Mouse (Mus musculus) left cerebral cortex, postnatal 10 days (tissue): ENCODE results near the gene Bmp8a. TPM values are rescaled to one million over a fixed set of nuclear protein-coding genes. Genes with fewer than 3 reads are reported as not detected.
A peak's percentile ranks its signal among the peaks of the same experiment; 100 is the strongest.

Experiments
- DNase-seq, 2 experiments: peaks; one replicate each; pipeline ENCODE4 v3.0.0; 2021 to 2022; ENCODE audit warnings: low spot score in 2 of 2, mixed read lengths in 1 of 2; ENCODE audit errors: extremely low spot score in 1 of 2
- intact Hi-C: fragments of 180-260 bp; cut with DNase I; formaldehyde crosslinking; loops from one replicate; pipeline ENCODE4 v1.15.1; 2025
- total RNA-seq, 2 experiments: library from RNA; stranded (reverse); gene quantifications; 2 replicates each; pipeline ENCODE4 v1.2.3; 2021

Bmp8a gene
- under 1 TPM in 1 of 2 experiments, not detected in 1; 0.13 TPM for total RNA-seq

- DNase-seq: peak; percentile 15 to 82
- intact Hi-C loops: loop anchor here (5.0 kb wide), 1 partner anchor 36 kb away; no protein-coding TSS in a partner anchor
Measured at GRCm38 (mm10) chr4:123342642-123343470, at the start of gene Bmp8a. TSS of gene Bmp8a (minus strand) at chr4:123343252.

GRCm38 (mm10) chr4:123392187-123392586, 49.1 kb upstream of the Bmp8a start:
- intact Hi-C loops: no loop called here

GRCm38 (mm10) chr4:123385028-123385427, 42.0 kb upstream of the Bmp8a start:
- intact Hi-C loops: no loop called here

More at GRCm38 (mm10) chr4:123392187-123392586, 49.1 kb upstream of the Bmp8a start:
- DNase-seq: no peak

DNA sequence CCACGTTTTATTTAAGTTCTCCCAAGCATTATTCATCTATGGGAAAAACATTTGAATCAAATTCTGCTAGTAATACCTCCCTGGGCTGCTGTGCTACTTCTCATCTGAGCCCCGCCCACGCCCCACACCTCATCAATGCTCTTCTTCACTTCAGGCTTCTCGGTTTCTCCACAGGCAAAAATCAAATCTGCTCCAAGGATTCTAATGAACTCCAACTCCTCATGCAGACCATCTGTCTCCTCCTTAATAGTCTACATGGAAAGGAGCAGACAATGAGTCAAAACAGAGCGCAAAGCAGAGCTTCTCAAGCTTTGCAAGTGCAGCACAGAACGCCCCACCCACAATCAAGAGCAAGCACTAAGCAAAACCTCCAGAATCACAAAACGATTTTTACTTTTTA, 40.1 kb upstream of the Bmp8a start:
- intact Hi-C loops: no loop called here

More at GRCm38 (mm10) chr4:123385028-123385427, 42.0 kb upstream of the Bmp8a start:
- no peak for DNase-seq

DNA sequence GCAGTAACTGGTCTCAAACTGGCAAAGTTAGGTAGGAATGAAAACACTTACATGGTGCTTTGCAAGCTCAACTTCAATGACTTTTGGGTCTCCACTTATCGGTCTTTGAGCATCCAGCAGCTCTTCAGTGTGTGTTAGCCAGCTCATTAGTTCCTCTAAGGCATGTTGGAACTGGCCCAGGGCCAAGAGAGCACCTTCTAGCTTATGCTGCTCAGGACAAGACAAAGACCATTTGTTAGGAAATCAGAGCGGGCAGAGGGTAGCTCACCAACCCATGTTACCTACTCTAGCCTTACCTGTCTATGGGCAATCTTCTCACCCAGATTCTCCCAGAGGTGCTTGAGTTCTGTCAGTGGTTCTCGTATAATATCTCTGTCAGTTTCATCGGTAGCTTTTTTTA, 39.0 kb upstream of the Bmp8a start:
- intact Hi-C loops: no loop called here
- DNase-seq: no peak

More for the DNA sequence above, 40.1 kb upstream of the Bmp8a start:
- DNase-seq: no peak

GRCm38 (mm10) chr4:123381598-123381997, 38.5 kb upstream of the Bmp8a start:
- no peak for DNase-seq
- intact Hi-C loops: no loop called here

GRCm38 (mm10) chr4:123376031-123376430, 33.0 kb upstream of the Bmp8a start:
- intact Hi-C loops: loop anchor here (10.0 kb wide), 1 partner anchor 109 kb away; no protein-coding TSS in a partner anchor
- no peak for DNase-seq

DNA sequence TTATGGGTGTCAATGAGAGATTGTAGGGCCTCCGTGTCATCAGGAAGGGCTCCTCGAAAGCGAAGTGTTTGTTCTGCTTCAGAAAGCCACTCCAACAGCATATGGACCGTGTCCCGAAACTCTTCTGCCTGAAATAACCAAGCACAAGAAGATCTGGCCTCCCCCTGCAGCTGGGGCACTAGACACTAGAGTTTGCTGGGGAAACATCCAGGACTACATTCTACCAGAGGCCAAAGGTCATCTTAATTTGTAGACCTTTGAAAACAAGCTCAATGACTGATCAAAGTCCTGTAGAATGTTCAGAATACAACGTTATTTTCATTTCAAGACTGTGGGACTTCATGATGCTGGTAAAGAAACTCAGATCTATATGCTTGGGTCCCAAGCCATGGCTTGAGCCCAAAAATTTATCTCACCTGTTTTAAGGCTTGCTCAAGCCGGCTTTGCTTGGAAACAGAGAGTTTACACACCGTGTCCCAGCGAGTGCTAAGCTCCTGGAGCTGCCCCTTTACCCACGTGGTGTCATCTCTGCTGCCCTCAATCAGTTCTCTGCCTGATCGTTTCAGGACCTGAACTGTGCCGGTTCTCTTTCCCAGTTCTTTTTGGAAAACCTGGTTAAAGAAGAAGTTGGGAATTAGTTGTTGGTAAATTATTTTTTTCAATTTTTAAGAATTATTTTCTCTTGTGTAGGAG, 31.4 kb upstream of the Bmp8a start:
- intact Hi-C loops: loop anchor here (10.0 kb wide), 1 partner anchor 110 kb away; no protein-coding TSS in a partner anchor
- DNase-seq: no peak

DNA sequence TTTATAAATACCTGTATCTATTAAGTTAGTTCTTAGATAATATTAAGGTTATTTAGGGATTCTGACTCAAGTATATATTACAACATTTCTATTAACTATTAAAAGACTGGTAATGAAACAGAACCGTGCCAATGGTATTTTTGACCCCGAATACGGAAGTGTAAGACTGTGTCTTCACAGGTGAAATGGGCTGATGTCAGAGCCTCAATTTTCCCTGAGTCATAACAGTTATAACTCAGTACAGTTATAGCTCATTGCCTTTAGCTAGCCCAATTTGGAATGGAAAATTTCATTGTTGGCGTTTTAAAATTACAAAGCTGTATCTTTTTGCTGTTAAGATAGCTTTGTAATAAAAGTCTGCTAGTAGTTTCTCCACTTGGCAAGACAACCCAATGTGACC, 20.5 kb upstream of the Bmp8a start:
- intact Hi-C loops: no loop called here
- no peak for DNase-seq

DNA sequence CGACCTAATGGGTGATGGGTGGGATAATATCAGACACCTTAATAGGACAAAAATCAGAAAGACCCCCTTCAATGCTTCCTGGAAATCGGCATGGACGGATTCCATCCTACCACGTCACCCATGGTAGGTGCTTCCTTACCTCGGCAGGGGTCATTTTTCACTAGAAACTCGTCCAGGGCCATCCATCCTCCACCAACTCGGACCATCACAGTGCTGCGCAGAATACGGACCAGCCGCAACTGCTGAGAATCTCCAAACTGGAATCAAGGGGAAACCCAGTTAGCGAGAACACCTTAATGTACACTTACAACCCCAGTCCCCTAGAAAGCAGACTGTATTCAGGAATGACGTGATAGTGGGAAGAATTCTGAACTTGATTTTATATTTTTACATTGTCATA, 17.7 kb upstream of the Bmp8a start:
- no peak for DNase-seq

GRCm38 (mm10) chr4:123358613-123359012, 15.6 kb upstream of the Bmp8a start:
- intact Hi-C loops: no loop called here

More for the DNA sequence above, 17.7 kb upstream of the Bmp8a start:
- intact Hi-C loops: no loop called here

DNA sequence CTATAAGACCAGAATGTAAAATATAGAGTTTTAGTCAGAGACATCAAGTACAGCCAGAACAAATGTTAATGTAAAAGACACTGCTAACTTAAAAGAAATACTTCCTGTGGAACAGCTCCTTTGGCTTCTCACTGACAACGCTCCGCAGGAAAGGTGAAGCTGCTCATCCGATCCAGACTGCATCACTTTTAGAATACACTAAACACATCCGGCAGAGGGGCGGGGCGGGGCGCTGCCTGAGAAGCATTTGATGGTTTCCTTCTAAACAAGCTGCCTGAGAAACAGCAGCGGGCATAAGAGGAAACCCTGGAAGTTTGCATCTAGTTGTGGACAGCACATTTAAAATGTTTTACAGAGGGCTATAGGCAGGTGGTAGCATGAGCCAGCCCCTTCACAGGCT, 12.9 kb upstream of the Bmp8a start:
- DNase-seq: no peak
- intact Hi-C loops: no loop called here

More at GRCm38 (mm10) chr4:123358613-123359012, 15.6 kb upstream of the Bmp8a start:
- no peak for DNase-seq

- intact Hi-C loops: no loop called here
- DNase-seq: no peak
Measured at GRCm38 (mm10) chr4:123353271-123353877, 10.3 kb upstream of the Bmp8a start.

DNA sequence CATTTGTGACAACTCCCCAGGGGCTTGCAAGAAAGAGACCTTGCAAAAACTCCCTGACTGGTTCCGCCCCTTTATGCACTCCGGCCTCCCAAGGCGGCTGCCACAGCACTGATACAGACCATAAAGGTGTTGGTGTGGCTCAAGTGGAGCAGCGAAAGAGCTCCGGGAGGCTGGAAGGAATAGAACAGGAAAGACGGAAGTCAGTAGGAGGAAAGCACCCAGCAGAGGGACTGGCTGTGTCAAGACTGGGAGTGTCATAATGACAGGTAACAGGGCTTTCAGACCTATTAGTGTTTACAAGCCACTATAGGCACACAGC, 378 bp upstream of the Bmp8a start:
- intact Hi-C loops: loop anchor here (5.0 kb wide), 1 partner anchor 36 kb away; no protein-coding TSS in a partner anchor

DNA sequence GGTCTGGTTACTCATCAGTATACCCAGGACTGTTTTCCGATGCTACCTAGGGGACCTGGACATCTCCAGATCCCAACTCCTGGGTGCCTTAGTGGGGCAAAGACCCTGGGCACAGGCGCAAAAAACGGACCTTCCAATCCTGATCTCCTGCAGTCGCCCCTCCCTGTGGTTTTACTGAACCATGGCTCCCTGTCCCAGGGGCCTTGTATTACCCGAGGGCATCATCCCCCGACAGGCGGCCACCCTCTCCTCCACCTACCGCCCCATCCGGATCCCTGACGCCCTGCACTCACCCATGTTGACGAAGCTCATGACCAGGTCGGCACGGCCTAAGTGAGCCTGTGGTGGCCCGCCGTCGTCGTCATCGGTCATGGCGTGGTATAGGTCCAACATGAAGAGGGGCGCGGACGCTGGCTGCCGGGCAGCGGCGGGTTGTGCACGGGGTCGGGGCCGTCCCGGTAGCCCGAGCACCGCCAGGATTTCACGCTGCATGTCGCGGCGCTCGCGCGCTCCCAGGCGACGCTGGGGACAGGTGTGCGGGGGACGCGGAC, 886 bp downstream of the Bmp8a start:
- DNase-seq: no peak
- intact Hi-C loops: loop anchor here (5.0 kb wide), 1 partner anchor 35 kb away; no protein-coding TSS in a partner anchor

More for the DNA sequence above, 378 bp upstream of the Bmp8a start:
- DNase-seq: no peak

DNA sequence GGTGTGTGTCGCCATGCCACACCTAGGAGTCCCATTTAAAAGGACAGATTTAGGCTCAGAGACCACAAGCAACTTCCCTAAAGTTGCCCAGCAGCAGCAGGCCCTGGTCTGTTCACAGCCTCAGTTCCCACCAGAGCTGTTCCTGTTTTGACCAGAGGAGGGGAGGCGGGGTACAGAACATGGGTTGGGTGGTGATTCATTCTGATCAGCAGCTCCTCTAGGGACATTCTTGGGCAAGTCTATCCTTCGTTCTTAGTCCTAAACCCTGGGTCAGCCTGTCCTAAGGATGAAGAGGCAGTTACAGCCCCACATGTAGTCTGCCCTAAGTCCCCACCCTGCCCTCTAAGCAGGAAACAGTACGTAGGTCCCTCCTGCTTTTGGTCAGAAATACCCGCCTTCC, 2.8 kb downstream of the Bmp8a start:
- intact Hi-C loops: loop anchor here (5.0 kb wide), 1 partner anchor 33 kb away; no protein-coding TSS in a partner anchor

GRCm38 (mm10) chr4:123337693-123338092, 5.4 kb downstream of the Bmp8a start:
- no peak for DNase-seq
- intact Hi-C loops: no loop called here

More for the DNA sequence above, 2.8 kb downstream of the Bmp8a start:
- no peak for DNase-seq

GRCm38 (mm10) chr4:123335796-123336585, 7.1 kb downstream of the Bmp8a start:
- intact Hi-C loops: no loop called here
- DNase-seq: no peak
